Mouse (Mus musculus) heart, adult 2 months (tissue): ENCODE measurements around the gene Klf9.

Experiments used
- CTCF ChIP-seq: fragments of 200-600 bp; IDR thresholded peaks from 2 replicates; pipeline ENCODE4 v1.8.1; 2022; ENCODE audit warnings: antibody characterized with exemption, mild to moderate bottlenecking, moderate library complexity
- EP300 ChIP-seq: fragments of 200-500 bp; IDR thresholded peaks from 2 replicates; pipeline ENCODE4 v1.6.1; 2011; ENCODE audit warnings: low read depth, low read length, control low read depth; ENCODE audit not compliant: insufficient read depth
- POLR2A ChIP-seq: fragments of 200-500 bp; IDR thresholded peaks from 2 replicates; pipeline ENCODE4 v1.6.1; 2011; ENCODE audit warnings: mild to moderate bottlenecking, low read depth, low read length, control low read depth; ENCODE audit not compliant: insufficient read depth

- TF ChIP-seq CTCF, result no peak
- peak; percentile 48; the same call in 1 of the 2 replicates for TF ChIP-seq POLR2A
- TF ChIP-seq EP300, result peak; percentile 93
These were observed 15.5 kb upstream of the Klf9 start for GRCm38 (mm10) chr19:23125227-23126150.
